Mouse (Mus musculus) liver, adult 2 months (tissue): Measurements from ENCODE around the gene Pparg. TPM values are rescaled to one million over a fixed set of nuclear protein-coding genes. Genes with fewer than 3 reads are reported as not detected.

ENCODE experiments used
- DNase-seq: peaks from one replicate; pipeline ENCODE4 v3.0.0-alpha.2; 2011; ENCODE audit warnings: low read depth, low spot score; ENCODE audit errors: extremely low read depth
- H3K27ac ChIP-seq: fragments of 200-500 bp; replicated peaks from 2 replicates; pipeline ENCODE4 v1.5.1; 2012; ENCODE audit warnings: low read depth, mild to moderate bottlenecking, control low read depth, inconsistent platforms, low read length; ENCODE audit not compliant: insufficient read depth
- H3K27me3 ChIP-seq: fragments of 200-500 bp; 2 replicates; pipeline ENCODE4 v1.6.1; 2012; ENCODE audit warnings: mild to moderate bottlenecking, moderate library complexity, low read length, inconsistent platforms; ENCODE audit not compliant: control insufficient read depth, insufficient read depth
- H3K36me3 ChIP-seq: fragments of 200-500 bp; 2 replicates; pipeline ENCODE4 v1.6.1; 2012; ENCODE audit warnings: low read length, inconsistent platforms; ENCODE audit not compliant: control insufficient read depth, insufficient read depth
- H3K4me1 ChIP-seq: fragments of 200-500 bp; 2 replicates; pipeline ENCODE4 v1.6.1; 2011; ENCODE audit warnings: low read length; ENCODE audit not compliant: control insufficient read depth, insufficient read depth
- H3K4me3 ChIP-seq: fragments of 200-500 bp; 2 replicates; pipeline ENCODE4 v1.5.1; 2011; ENCODE audit warnings: low read depth, mild to moderate bottlenecking, control low read depth, low read length, moderate library complexity; ENCODE audit not compliant: insufficient read depth
- H3K79me2 ChIP-seq: fragments of 200-500 bp; 2 replicates; pipeline ENCODE4 v1.6.1; 2012; ENCODE audit warnings: inconsistent platforms, mild to moderate bottlenecking, low read length, moderate library complexity; ENCODE audit not compliant: control insufficient read depth, insufficient read depth
- H3K9ac ChIP-seq: fragments of 200-500 bp; 2 replicates; pipeline ENCODE4 v1.6.1; 2012; ENCODE audit warnings: low read depth, mild to moderate bottlenecking, control low read depth, inconsistent platforms, low read length
- CTCF ChIP-seq: fragments of 200-500 bp; IDR thresholded peaks from 2 replicates; pipeline ENCODE4 v1.5.1; 2011; ENCODE audit warnings: low read depth, low read length, control low read depth
- POLR2A ChIP-seq: fragments of 200-500 bp; IDR thresholded peaks from 2 replicates; pipeline ENCODE4 v1.6.1; 2011; ENCODE audit warnings: low read length, control low read depth; ENCODE audit not compliant: insufficient read depth; ENCODE audit errors: extremely low read depth
- WGBS: fragments of 180-500 bp; shearing (Covaris S2); methylation state at CpG from one replicate; pipeline ENCODE4 v1.1.7; 2018; 5-methylcytosine and 5-hydroxymethylcytosine counted together
- polyA plus RNA-seq: library from polyadenylated mRNA; depleted of rRNA; stranded (reverse); fragments of >200 nt; gene quantifications from 2 replicates; pipeline ENCODE4 v1.2.3, GENCODE M21; 2012
- total RNA-seq: library from RNA; depleted of rRNA; stranded (reverse); fragments of >200 nt; gene quantifications from 2 replicates; pipeline ENCODE4 v1.2.3, GENCODE M21; 2014

Gene Pparg
- total and polyA plus RNA-seq, 2 experiments = 6.2 to 8.9 TPM

- Histone ChIP-seq H3K27me3 (no peaks in the 10 kb centered on the region), H3K36me3 (no peaks in the 10 kb centered on the region), H3K79me2 (no peaks in the 10 kb centered on the region), H3K4me1 (peaks cover 14% of the 10 kb centered on the region; the same call in 1 of the 2 replicates), H3K9ac (no peak overlapping the region), H3K4me3 (no peak overlapping the region), H3K27ac (no peak overlapping the region)
- peak; percentile 83 for DNase-seq
- 21% methylated on average over 3 of the region's 3 CpGs for WGBS
- TF ChIP-seq CTCF = no peak
- no peak for TF ChIP-seq POLR2A
These were observed 63.7 kb downstream of the Pparg start for GRCm38 (mm10) chr6:115424433-115424832.

DNA sequence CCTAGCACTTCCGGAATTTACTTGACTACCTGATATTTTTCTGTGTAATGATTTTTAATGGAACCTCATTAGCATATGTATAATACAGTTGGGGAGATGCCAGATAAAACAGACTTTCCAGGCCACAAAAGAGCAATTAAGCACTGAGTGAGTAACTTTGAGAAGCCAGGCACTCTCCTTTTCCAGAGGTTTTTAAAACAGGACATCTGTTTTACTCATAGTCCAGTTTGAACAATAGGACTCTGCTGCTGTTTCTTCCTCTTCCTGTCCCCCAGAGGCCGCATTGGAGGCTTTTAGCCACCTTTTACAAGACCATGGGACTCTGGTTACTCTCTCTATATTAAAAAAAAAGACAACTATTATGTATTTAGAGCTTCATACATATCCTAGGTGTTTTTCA lies 72.0 kb downstream of the Pparg start:
- H3K79me2 ChIP-seq = no peaks in the 10 kb centered on the region
- H3K4me3 ChIP-seq = no peak overlapping the region
- no peaks in the 10 kb centered on the region for H3K36me3 ChIP-seq
- no peak for DNase-seq
- no peak overlapping the region for H3K27ac ChIP-seq
- 70% methylated on average over 2 of the region's 2 CpGs for WGBS
- H3K4me1 ChIP-seq = peaks cover 3% of the 10 kb centered on the region; the same call in 1 of the 2 replicates
- no peaks in the 10 kb centered on the region for H3K27me3 ChIP-seq
- TF ChIP-seq CTCF (no peak), POLR2A (no peak)
- no peak overlapping the region for H3K9ac ChIP-seq

- no peak for DNase-seq
- Histone ChIP-seq H3K27ac (no peak overlapping the region), H3K4me1 (peaks cover 3% of the 10 kb centered on the region; the same call in 1 of the 2 replicates), H3K9ac (no peak overlapping the region), H3K36me3 (no peaks in the 10 kb centered on the region), H3K4me3 (no peak overlapping the region), H3K79me2 (no peaks in the 10 kb centered on the region), H3K27me3 (no peaks in the 10 kb centered on the region)
- WGBS = 93% methylated on average over 1 of the region's 1 CpGs
- no peak for TF ChIP-seq POLR2A
- TF ChIP-seq CTCF = no peak
These were observed 73.3 kb downstream of the Pparg start for GRCm38 (mm10) chr6:115434054-115434453.

- WGBS = 15% methylated on average over 2 of the region's 2 CpGs
- no peak overlapping the region for H3K4me3 ChIP-seq
- TF ChIP-seq POLR2A (no peak), CTCF (no peak)
- no peak overlapping the region for H3K9ac ChIP-seq
- H3K79me2 ChIP-seq = no peaks in the 10 kb centered on the region
- no peaks in the 10 kb centered on the region for H3K27me3 ChIP-seq
- peaks cover 3% of the 10 kb centered on the region; the same call in 1 of the 2 replicates for H3K4me1 ChIP-seq
- H3K36me3 ChIP-seq = no peaks in the 10 kb centered on the region
- DNase-seq = peak; percentile 80
- H3K27ac ChIP-seq = no peak overlapping the region
These were observed 74.1 kb downstream of the Pparg start for GRCm38 (mm10) chr6:115434816-115435215.

DNA sequence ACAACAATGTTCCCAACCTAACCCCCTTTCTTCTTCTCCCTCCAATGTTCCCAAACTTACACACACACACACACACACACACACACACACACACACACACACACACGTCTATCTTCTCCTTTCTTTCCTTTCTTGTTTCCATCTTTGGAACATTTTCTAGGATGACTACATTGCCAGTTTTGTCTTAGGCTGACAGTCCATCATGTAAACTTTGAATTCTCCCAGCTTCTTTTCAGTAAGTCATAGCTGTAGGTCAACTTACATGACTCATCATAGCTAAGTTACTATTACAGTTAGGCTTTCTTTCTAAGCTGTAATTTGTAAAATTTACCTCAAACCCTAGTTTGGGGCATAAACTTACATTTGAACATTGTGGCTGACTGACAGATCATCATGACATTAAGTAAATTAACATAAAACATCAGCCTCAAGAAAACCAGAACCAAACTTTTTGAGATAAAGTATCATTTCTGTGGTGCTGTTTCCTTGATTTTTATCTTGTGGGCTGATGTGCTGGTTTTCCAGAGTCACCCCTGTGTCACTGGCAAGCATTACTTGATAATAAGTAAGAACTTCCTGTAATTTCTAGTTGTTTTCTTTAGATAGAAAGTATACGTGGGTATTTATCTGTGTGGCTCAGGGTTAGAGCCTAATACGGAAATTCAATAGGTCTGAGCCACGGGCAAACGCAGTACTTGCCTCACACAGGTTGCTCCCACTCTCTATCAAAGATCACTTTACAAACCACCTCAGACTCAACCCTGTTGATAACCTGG lies 79.7 kb downstream of the Pparg start:
- no peak overlapping the region for H3K27ac ChIP-seq
- WGBS = 85% methylated on average over 5 of the region's 5 CpGs
- no peak for TF ChIP-seq CTCF
- TF ChIP-seq POLR2A = no peak
- no peak overlapping the region for H3K9ac ChIP-seq
- H3K27me3 ChIP-seq = no peaks in the 10 kb centered on the region
- no peaks in the 10 kb centered on the region for H3K4me1 ChIP-seq
- no peaks in the 10 kb centered on the region for H3K79me2 ChIP-seq
- no peak overlapping the region for H3K4me3 ChIP-seq
- DNase-seq = no peak
- H3K36me3 ChIP-seq = no peaks in the 10 kb centered on the region; the same call in 1 of the 2 replicates

GRCm38 (mm10) chr6:115452501-115452900 lies 91.8 kb downstream of the Pparg start:
- no peak for TF ChIP-seq POLR2A
- Histone ChIP-seq H3K4me1 (no peaks in the 10 kb centered on the region), H3K36me3 (no peaks in the 10 kb centered on the region), H3K27ac (no peak overlapping the region), H3K79me2 (no peaks in the 10 kb centered on the region), H3K27me3 (no peaks in the 10 kb centered on the region), H3K4me3 (no peak overlapping the region), H3K9ac (no peak overlapping the region)
- 52% methylated on average over 1 of the region's 1 CpGs for WGBS
- no peak for DNase-seq
